8 mouse cellular contexts compared by ENCODE assay signal in the genomic region with DNA sequence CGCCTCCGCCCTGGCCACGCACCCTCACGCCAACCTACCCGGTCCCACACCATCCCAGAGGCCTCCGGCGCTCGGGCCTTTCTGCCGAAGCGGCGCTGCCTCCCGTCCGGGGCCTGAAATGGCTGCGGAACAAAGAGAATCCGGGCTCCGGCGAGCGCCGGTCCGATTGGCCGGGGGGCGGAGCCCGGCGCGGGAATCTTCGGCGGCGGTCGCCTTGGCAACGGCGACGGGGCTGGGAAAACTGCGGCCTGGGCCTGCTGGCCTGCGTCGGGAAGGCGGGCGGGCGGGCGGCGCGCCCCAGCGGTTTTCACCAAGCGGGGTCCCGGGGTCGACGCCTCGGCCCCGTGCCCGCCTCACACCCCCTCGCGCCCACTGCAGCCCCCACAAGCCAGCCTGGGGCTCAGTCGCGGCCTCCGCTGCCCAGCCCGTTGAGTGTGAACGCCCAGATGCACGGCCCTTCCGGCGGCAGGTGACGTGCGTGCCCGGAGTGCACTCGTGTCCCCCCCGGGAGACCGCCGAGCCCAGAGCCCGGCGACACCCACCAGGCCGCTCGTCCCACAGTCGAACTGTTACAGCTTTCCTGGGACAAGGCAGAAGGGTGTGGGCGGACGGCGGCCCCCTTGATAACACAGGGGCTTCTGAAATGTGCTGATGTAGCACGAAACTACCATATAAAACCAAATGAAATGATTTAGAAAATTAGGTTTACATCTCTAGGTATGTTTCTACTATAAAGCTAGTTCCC. TPM values are rescaled to one million over a fixed set of nuclear protein-coding genes. Genes with fewer than 3 reads are reported as not detected.
DNase-seq lines count a peak whose midpoint lies in the region; ATAC-seq and TF ChIP-seq lines count a peak whose summit lies in the region.

A gene (minus strand): TSS at position 172 of the 745 bp plus-strand sequence.

- H3K36me3 ChIP-seq in embryonic facial prominence, embryonic 15.5 days: 0 out of 2 replicates have a peak, but pooled peaks cover 9% of the 10 kb centered on the region
- peaks cover 13% of the 10 kb centered on the region for H3K36me3 ChIP-seq in kidney, embryonic 15.5 days

- under 1% methylated on average over 75 of the region's 75 CpGs for WGBS in bone marrow, adult 2 months
- under 1% methylated on average over 70 of the region's 75 CpGs for WGBS in embryonic facial prominence, embryonic 15.5 days
- under 1% methylated on average over 71 of the region's 75 CpGs for WGBS in kidney, embryonic 15.5 days

- no peak for TF ChIP-seq CTCF in bone marrow, adult 2 months (IDR thresholded peaks at IDR 0.05; ENCODE audit: control insufficient read depth, insufficient read depth, low read length)

- TF ChIP-seq POLR2A in bone marrow, adult 2 months (IDR thresholded peaks at IDR 0.05; ENCODE audit: borderline replicate concordance, control insufficient read depth, low read depth, low read length): peak; percentile 72; the same call in 1 of the 2 replicates

- peak; percentile 82 for DNase-seq in 416B (ENCODE audit: low read depth)
- peak; percentile 91 to 92 for DNase-seq in heart, adult 9 months (ENCODE audit: low spot score in 2 of 2)
- peak; percentile 93 for DNase-seq in liver
- DNase-seq in spleen, postnatal 4 days (ENCODE audit: low spot score in 2 of 2): peak; percentile 90 to 94

- H3K4me1 ChIP-seq in bone marrow, adult 2 months (ENCODE audit: control insufficient read depth, insufficient read depth, low read length): peaks cover 2% of the 10 kb centered on the region; the same call in 1 of the 2 replicates
- H3K4me1 ChIP-seq in embryonic facial prominence, embryonic 15.5 days: peaks cover 26% of the 10 kb centered on the region
- peaks cover 13% of the 10 kb centered on the region for H3K4me1 ChIP-seq in kidney, embryonic 15.5 days

- H3K27ac ChIP-seq in bone marrow, adult 2 months (ENCODE audit: control insufficient read depth, insufficient read depth, low read depth, low read length, poor library complexity): peak within 1 kb of the TSS; percentile 88
- H3K27ac ChIP-seq in embryonic facial prominence, embryonic 15.5 days (replicated peaks): peak within 1 kb of the TSS; percentile 98
- peak within 1 kb of the TSS; percentile 96 for H3K27ac ChIP-seq in kidney, embryonic 15.5 days

- H3K4me3 ChIP-seq in bone marrow, adult 2 months (replicated peaks; ENCODE audit: control insufficient read depth, low read depth, low read length): peak within 1 kb of the TSS; percentile 93
- peak within 1 kb of the TSS; percentile 78 for H3K4me3 ChIP-seq in embryonic facial prominence, embryonic 15.5 days (replicated peaks)
- peak within 1 kb of the TSS; percentile 90 for H3K4me3 ChIP-seq in kidney, embryonic 15.5 days (replicated peaks)

- no peaks in the 10 kb centered on the region for H3K9me3 ChIP-seq in embryonic facial prominence, embryonic 15.5 days (replicated peaks)
- H3K9me3 ChIP-seq in kidney, embryonic 15.5 days (replicated peaks): no peaks in the 10 kb centered on the region

- no peaks in the 10 kb centered on the region for H3K27me3 ChIP-seq in embryonic facial prominence, embryonic 15.5 days
- H3K27me3 ChIP-seq in kidney, embryonic 15.5 days: no peaks in the 10 kb centered on the region

- ATAC-seq in embryonic facial prominence, embryonic 15.5 days (ENCODE audit: insufficient number of reproducible peaks, low FRiP score, low TSS enrichment, low read depth): peak; percentile 95
- ATAC-seq in kidney, embryonic 15.5 days (replicated peaks; ENCODE audit: low FRiP score): peak; percentile 97
- peak; percentile 52 for ATAC-seq in monocyte, adult 5-6 weeks (replicated peaks; ENCODE audit: insufficient number of reproducible peaks, low FRiP score, low TSS enrichment, poor library complexity, severe bottlenecking)

- peak within 1 kb of the TSS; percentile 100 for H3K9ac ChIP-seq in embryonic facial prominence, embryonic 15.5 days
- peak within 1 kb of the TSS; percentile 99 for H3K9ac ChIP-seq in kidney, embryonic 15.5 days

- H3K4me2 ChIP-seq in embryonic facial prominence, embryonic 15.5 days (replicated peaks): peak within 1 kb of the TSS; percentile 73
- H3K4me2 ChIP-seq in kidney, embryonic 15.5 days: peak within 1 kb of the TSS; percentile 79

RNA-seq across cellular contexts. Expression of the gene that starts here (rescaled TPM):
- polyA plus RNA-seq in bone marrow, adult 2 months (2011; ENCODE audit: insufficient read depth, insufficient read length, low replicate concordance, missing spikeins): 11.2 and 24.9 TPM in 2 replicates
- 48.8 and 50.0 TPM in 2 replicates for polyA plus RNA-seq in embryonic facial prominence, embryonic 15.5 days (2015; fragmentation: Nextera tagmentation; extraction: Ambion mirVana)
- 69.0 and 77.0 TPM in 2 replicates for polyA plus RNA-seq in kidney, embryonic 15.5 days (2015; fragmentation: Nextera tagmentation; extraction: Ambion mirVana)
- 54.7 to 101 TPM (median 55.1 TPM) in 3 replicates for total RNA-seq in monocyte, adult 5-6 weeks (2017)

Comparison
In these comparisons a context has a peak if more than half of its experiments do, and no peak if none do; other contexts are left out.
1. Peak in every context shown above with its lines: DNase-seq, ATAC-seq, H3K4me3 ChIP-seq and H3K27ac ChIP-seq.